Mouse (Mus musculus) B cell, adult 2 months (primary cell): ENCODE data around the gene Bora.
A peak's percentile ranks its signal among the peaks of the same experiment; 100 is the strongest.
"Not testable (repeated sequence)": the region's sequence is repeated elsewhere in the genome, so short reads cannot be mapped to it uniquely, and the experiment has no call there.

ENCODE experiments used
- DNase-seq, 2 experiments: peaks; one replicate each; pipeline ENCODE4 v3.0.0; 2022

Bora gene

GRCm38 (mm10) chr14:99046031-99046781 is at the start of gene Bora, which contains the start of gene Mzt1:
TSS of gene Bora (plus strand) at chr14:99046222.
TSS of gene Mzt1 (minus strand) at chr14:99046134.
- peak; percentile 92 to 93 for DNase-seq

- DNase-seq = no peak
These were observed 35.6 kb upstream of the Bora start for GRCm38 (mm10) chr14:99010224-99010919.

GRCm38 (mm10) chr14:99010920-99011313 is 35.1 kb upstream of the Bora start:
- DNase-seq = no peak

DNA sequence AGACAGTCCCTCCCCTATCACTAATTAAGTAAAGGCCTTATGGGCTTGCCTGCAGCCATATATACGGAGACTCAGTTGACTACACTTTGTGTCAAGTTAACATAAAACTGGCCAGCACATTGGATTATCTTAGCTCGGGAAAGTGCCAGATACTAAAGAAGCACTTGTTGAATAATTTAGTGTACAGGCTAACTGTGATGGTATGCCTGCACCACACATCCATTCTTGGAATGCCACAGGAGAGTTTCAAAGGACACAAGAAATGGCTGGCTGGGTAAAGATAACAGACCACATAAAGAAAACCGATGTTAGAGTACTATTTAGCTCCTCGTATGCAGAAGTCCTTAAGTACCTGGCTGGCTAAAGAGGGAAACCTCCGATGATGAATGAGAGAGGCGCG is 27.3 kb upstream of the Bora start:
- DNase-seq = no peak

DNA sequence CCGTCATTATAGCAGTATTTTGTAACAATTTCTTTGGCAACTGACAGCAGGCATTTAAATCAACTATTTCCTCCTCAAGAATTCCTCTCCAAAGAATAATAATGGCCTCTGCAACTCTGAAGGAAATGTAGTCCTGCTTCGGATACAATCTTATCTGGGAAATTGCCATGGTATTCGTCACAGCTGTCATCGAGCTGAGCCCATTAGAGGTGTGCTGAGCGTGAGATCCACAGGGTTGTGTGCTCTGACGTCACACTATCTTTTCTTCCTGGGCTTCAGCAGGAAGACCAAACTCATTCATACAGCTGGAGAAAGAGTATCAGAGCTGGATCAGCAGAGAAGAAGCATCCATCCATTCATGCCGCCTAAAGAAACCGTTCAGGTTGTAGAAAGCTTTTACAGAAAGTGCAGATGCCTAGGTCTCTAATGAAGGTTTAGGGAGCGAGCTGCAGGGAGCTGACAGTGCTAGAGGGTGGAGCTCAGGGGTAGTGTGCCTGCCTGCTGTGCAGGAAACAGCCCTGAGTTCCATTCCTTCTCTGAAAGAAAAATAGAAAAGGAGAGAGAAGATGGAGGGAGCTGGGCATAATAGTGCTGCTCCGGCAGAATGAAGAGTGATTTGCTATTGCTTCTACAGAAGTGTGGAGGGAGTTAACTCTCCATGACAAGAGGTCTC is 26.8 kb upstream of the Bora start:
- DNase-seq = no peak

DNA sequence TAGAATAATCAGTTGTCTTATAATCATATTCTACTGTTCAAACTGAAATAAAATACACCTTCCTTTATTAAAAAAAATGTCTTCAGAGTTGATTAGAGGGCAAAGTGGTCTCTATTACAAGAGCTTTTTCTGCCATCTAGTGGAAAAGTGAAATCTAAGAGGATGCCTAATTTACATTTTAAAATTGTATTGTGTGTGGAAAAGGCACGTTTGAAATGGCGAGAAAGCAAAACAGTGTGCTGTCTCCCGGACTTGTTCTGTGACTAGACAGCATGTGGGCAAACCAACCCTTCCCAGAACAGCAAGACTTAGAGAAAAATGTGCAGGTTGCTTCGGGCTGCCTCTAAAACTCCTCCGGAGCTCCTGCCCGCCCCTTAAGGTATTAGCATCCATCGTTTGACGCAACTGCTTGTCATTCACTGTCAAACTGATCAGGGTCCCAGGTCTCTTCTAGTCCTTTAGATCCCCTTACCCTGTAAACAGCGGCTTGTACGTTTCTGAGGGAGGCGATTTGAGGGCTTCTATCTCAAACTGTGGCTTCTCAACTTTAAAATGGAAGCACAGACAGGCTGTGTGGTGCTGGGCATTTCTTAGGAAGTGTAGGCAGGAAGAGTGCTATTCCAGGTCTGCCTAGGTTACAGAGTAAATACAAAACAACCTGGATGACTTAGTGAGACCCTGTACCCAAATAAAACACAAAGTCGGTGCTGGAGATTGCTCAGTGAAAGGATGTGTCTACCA is 23.5 kb upstream of the Bora start:
- no peak for DNase-seq

- no peak for DNase-seq
These were observed 16.0 kb upstream of the Bora start for GRCm38 (mm10) chr14:99029987-99030386.

- no peak for DNase-seq
These were observed 14.6 kb upstream of the Bora start for GRCm38 (mm10) chr14:99031337-99031873.

DNA sequence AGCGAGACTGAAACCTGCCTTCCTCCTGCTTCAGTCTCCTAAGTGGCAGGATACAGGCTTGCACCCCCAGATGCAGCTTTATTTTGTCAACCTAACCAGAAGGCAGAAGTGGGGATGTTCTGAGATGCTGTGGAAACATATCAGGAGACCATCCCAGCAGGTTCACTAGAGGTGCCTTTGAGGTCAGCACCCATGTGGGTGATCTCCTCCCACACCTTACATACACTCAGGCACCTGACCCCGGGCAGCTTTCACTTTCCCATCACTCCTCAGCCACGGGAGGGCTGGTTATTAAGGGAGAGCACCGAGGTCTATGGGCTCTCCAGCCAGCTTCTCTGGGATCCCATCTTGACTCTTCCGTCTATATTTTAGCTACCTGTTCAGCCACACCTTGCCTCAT is 13.4 kb upstream of the Bora start:
- DNase-seq = no peak

GRCm38 (mm10) chr14:99034851-99035250 is 11.2 kb upstream of the Bora start:
- DNase-seq = not testable (repeated sequence)

DNA sequence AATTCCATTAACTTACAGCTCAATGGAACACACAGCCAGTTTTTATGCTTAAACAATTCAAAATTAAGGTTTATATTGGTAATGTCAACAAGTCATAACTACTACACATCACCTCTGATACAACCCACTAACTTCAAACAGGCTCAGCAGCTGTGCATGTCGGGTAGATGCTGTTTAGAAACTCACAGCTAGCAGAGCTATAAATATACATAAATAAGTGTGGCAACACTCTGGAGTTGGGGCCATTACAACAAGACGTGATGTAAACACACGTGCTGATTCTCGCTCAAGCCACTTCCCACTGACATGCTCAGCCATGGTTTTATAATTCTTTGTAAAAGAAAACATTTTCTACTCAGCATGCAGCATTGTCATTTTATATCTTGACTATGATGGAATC is 10.0 kb upstream of the Bora start:
- DNase-seq = no peak

DNA sequence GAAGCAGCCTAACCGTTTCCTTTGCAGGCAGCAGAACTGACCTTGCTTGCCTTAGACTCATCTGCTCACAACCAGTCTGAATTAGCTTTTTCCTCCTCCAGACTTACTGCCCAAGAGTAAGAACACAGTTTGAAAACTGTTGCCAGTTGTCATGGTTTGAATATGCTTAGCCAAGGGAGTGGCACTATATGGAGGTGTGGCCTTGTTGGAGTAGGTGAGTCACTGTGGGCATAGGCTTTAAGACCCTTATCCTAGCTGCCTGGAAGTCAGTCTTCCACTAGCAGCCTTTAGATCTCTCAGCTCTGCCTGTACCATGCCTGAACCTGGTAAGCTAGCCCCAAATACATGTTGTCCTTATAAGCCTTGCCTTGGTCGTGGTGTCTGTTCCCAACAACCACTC is 8.3 kb upstream of the Bora start:
- DNase-seq = no peak

DNA sequence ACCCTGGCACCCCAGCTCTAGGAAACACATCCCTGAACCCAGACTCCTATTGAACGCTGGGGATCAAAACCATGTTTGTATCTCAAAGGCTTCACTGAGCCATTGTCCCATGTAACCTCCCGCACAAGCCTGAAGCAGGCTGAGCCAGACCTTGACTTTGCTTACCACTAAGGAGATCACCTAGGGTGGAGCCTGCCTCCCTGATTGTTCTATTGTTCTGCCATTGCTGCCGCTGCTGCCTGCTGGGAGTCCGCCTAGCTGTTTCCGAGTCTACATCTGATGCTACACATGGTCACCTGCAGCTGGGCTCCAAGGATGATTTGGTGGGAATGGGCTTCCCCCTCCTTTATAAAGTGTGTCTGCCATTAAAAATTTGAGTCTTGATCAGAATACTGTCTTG is 6.7 kb upstream of the Bora start:
- DNase-seq = not testable (repeated sequence)

DNA sequence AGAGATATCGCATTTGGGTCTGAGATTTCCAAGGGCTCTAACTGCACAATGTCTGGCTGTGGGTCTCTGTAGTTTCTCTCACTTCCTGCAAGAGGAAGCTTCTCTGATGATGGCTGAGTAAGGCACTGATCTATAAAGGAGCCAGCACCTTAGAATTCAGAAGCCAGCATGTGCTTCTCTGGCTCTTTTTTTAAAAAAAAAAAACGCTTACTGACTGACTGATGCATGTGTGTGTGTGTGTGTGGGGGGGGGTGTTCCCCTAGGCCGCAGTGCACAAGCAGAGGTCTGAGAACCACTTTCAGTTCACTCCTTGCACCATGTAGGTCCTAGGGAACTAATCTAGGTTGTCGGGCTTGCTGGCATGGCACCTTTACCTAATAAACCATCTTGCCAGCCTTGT is 4.6 kb upstream of the Bora start:
- DNase-seq = no peak

DNA sequence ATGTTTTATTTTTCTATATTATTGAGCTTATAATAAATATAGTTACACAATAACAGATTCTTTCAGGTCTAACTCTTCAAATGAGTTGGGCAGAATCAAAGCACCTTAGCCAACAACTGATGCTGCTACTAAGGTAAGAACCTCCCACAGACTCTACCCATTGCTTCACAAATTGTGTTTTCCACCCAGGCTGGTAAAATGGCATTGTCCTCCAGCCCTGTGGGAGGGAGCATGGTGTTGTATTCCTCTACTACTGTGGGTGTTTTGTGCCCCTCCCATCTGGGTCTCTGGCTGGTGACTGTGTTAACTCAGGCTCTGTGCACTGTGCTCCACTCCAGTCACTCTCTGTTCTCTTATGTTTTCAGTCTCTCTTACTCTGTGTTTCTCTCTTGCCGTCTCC is 2.5 kb upstream of the Bora start:
- DNase-seq = no peak

GRCm38 (mm10) chr14:99044096-99044495 is 1.9 kb upstream of the Bora start:
- DNase-seq = no peak

DNA sequence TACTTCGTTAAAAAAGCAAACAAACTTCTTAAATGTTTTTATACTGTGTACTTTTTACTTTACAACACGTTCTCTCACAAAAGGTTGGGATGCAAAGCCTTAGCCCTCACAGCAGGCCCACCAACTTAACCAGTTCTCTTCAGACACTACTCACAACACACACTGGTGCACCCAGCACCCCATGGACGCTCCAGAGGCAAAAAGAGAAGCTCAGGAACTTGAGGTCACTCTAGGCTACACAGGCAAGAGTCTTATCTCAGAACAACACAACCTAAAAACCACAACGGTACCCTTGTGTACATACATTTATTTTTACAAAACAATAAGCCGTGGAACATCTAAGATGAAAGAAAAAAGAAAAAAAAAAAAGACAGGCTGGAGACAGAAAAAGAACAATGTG is 1.3 kb upstream of the Bora start:
- no peak for DNase-seq

- DNase-seq = peak; percentile 63 to 68
These were observed 518 bp upstream of the Bora start for GRCm38 (mm10) chr14:99045378-99046030.

DNA sequence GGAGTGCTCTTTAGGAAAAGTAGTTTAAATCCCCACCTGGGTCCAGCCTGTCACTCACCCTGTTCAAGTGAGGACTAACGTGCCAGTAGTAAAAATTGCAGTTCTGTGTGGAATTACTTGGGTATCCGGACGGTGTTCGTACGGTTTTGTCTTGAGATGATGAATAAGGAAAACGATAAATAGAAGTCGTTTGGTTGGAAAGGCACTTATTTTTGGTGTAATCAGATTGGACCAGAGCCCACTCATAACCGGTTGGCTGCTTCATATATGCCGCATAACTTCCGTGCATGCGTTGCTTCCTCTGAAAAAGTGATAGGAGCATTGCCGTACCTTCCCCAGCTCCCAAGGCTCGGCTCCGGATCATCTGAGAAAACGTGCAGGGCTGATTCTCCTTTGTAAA is 760 bp downstream of the Bora start:
- no peak for DNase-seq

DNA sequence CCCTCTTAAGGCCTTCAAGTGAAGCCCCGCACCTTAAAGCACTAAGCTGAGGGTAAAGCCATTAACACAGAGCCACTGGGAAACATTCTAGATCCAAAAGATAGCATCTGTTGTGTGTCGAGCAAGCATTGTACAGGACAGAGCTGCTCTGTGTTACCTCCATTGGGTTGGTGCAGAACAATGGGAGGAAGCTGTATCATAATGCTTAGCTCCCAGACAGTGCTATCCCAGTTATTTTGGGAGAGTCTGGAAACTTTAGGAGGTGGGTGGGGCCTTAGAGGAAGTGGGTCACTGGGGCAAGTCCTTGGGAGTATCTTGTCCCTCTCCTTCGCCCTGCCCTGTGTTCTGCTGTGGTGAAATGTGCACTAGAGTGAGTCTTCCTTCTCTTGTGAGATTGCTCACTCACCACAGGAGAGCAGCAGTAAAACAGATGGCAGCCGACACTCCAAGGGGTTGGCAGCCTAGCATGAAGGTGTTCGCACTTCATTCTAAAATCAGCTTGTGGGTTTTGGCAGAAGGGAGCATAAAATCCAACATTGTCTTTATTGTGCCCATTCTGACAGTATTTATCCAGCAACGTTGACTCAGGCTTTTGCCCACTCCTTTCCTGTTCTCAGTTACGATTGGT is 13.1 kb downstream of the Bora start:
- no peak for DNase-seq

DNA sequence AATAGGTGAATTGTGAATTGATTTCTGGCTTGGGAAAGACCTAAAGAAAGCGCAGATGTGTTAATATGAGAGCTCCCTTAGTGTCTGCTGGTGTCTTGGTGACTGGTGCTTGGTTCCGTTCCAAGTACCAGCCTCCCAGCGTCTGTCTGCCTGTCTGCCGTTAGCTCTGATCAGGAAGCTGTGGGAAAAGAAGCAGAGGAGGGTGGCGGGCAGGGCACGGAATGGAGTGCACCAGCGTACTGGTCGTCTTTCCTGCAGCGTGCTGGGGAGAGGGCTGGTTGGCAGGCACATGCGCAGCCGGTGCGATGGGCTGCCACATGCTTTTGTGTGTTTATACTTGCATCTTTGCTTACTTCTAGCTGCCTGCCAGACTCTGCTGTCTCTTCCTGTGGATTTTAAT is 14.6 kb downstream of the Bora start:
- no peak for DNase-seq

- no peak for DNase-seq
These were observed 17.1 kb downstream of the Bora start for GRCm38 (mm10) chr14:99063091-99063490.
